Mouse (Mus musculus) midbrain, embryonic 14.5 days (tissue): ENCODE results near the gene Gm43302. TPM values are rescaled to one million over a fixed set of nuclear protein-coding genes. Genes with fewer than 3 reads are reported as not detected.

Experiments
- polyA plus RNA-seq: library from polyadenylated mRNA; unstranded; fragments of >200 nt; fragmentation: Nextera tagmentation; extraction: Ambion mirVana; gene quantifications from 2 replicates; pipeline ENCODE4 v1.2.1, GENCODE M21; 2014

The Gm43302 gene
- polyA plus RNA-seq, 1 experiment from 2014 or later, result 0.84 TPM

Other genes with a start within 250 kb of the Gm43302 start
- 0.28 and 3.4 TPM in 2 replicates for gene Gbp9, start 154.2 kb downstream of the Gm43302 start, polyA plus RNA-seq
- gene Gbp8, start 154.2 kb downstream of the Gm43302 start, polyA plus RNA-seq, result 0.76 TPM in 1 of 2 replicates, not detected in the other
- gene Gbp4, start 154.1 kb downstream of the Gm43302 start, polyA plus RNA-seq, result 0.15 and 3.4 TPM in 2 replicates
- 1.9 TPM in 1 of 2 replicates, not detected in the other for gene Gbp10, start 54.2 kb downstream of the Gm43302 start, polyA plus RNA-seq
- 0.40 and 4.4 TPM in 2 replicates for gene Gbp6, start within 50 bp of the Gm43302 start, polyA plus RNA-seq
- gene Lrrc8b, start 122.1 kb upstream of the Gm43302 start, polyA plus RNA-seq, result 23.9 and 28.5 TPM in 2 replicates
- gene Lrrc8c, start 225.7 kb upstream of the Gm43302 start, polyA plus RNA-seq, result 13.0 and 16.7 TPM in 2 replicates